Mouse (Mus musculus) NIH3T3 (cell line): ENCODE measurements around the gene 2010111I01Rik.
"Not testable (repeated sequence)": the region's sequence is repeated elsewhere in the genome, so short reads cannot be mapped to it uniquely, and the experiment has no call there.

Experiments
- DNase-seq: peaks from one replicate; pipeline ENCODE4 v3.0.0-alpha.2; 2012; ENCODE audit warnings: low read depth

2010111I01Rik gene

GRCm38 (mm10) chr13:62964640-62965311, at the start of gene 2010111I01Rik:
Gene 2010111I01Rik, plus strand, starts transcription at chr13:62964893.
- DNase-seq = peak; percentile 95

- DNase-seq = peak; percentile 4
These were observed 48.0 kb upstream of the 2010111I01Rik start for GRCm38 (mm10) chr13:62916675-62917074.

- DNase-seq = no peak
These were observed 47.1 kb upstream of the 2010111I01Rik start for GRCm38 (mm10) chr13:62917416-62918110.

GRCm38 (mm10) chr13:62919647-62920341, 44.9 kb upstream of the 2010111I01Rik start:
- DNase-seq = peak; percentile 89

- DNase-seq = no peak
These were observed 42.0 kb upstream of the 2010111I01Rik start for GRCm38 (mm10) chr13:62922645-62923044.

GRCm38 (mm10) chr13:62923182-62923581, 41.5 kb upstream of the 2010111I01Rik start:
- DNase-seq = no peak

GRCm38 (mm10) chr13:62926479-62926878, 38.2 kb upstream of the 2010111I01Rik start:
- DNase-seq = peak; percentile 70

- no peak for DNase-seq
These were observed 37.2 kb upstream of the 2010111I01Rik start for GRCm38 (mm10) chr13:62927470-62927869.

GRCm38 (mm10) chr13:62929144-62929543, 35.5 kb upstream of the 2010111I01Rik start:
- not testable (repeated sequence) for DNase-seq

GRCm38 (mm10) chr13:62929766-62930389, 34.8 kb upstream of the 2010111I01Rik start:
- no peak for DNase-seq

GRCm38 (mm10) chr13:62932452-62932851, 32.2 kb upstream of the 2010111I01Rik start:
- DNase-seq = no peak

- DNase-seq = no peak
These were observed 25.3 kb upstream of the 2010111I01Rik start for GRCm38 (mm10) chr13:62939371-62939770.

GRCm38 (mm10) chr13:62939797-62940196, 24.9 kb upstream of the 2010111I01Rik start:
- no peak for DNase-seq

- DNase-seq = no peak
These were observed 24.0 kb upstream of the 2010111I01Rik start for GRCm38 (mm10) chr13:62940721-62941120.

GRCm38 (mm10) chr13:62941341-62942005, 23.2 kb upstream of the 2010111I01Rik start:
- DNase-seq = no peak

- DNase-seq = no peak
These were observed 21.3 kb upstream of the 2010111I01Rik start for GRCm38 (mm10) chr13:62943274-62943830.

GRCm38 (mm10) chr13:62944109-62944508, 20.6 kb upstream of the 2010111I01Rik start:
- DNase-seq = peak; percentile 3

GRCm38 (mm10) chr13:62949560-62950188, 15.0 kb upstream of the 2010111I01Rik start:
- DNase-seq = no peak

GRCm38 (mm10) chr13:62951606-62952005, 13.1 kb upstream of the 2010111I01Rik start:
- no peak for DNase-seq

- no peak for DNase-seq
These were observed 12.6 kb upstream of the 2010111I01Rik start for GRCm38 (mm10) chr13:62952047-62952446.

GRCm38 (mm10) chr13:62952624-62953023, 12.1 kb upstream of the 2010111I01Rik start:
- no peak for DNase-seq
